Mouse (Mus musculus): ENCODE measurements around the gene Arsj.

The Arsj gene

GRCm38 (mm10) chr3:126402836-126403235 is 39.4 kb downstream of the Arsj start:
- peak; percentile 38 for DNase-seq (ENCODE audit: low spot score)

GRCm38 (mm10) chr3:126404199-126404598 is 40.7 kb downstream of the Arsj start:
- DNase-seq (ENCODE audit: low spot score), result no peak

- DNase-seq (ENCODE audit: low spot score), result no peak
These were observed 67.1 kb downstream of the Arsj start for GRCm38 (mm10) chr3:126430524-126431064.

- DNase-seq (ENCODE audit: low spot score), result no peak
These were observed 75.8 kb downstream of the Arsj start for GRCm38 (mm10) chr3:126439331-126439730.

GRCm38 (mm10) chr3:126449058-126449457 is 85.6 kb downstream of the Arsj start:
- no peak for DNase-seq (ENCODE audit: low spot score)

GRCm38 (mm10) chr3:126449515-126449914 is 86.0 kb downstream of the Arsj start:
- no peak for DNase-seq (ENCODE audit: low spot score)

GRCm38 (mm10) chr3:126455787-126456482 is 92.5 kb downstream of the Arsj start:
- no peak for DNase-seq (ENCODE audit: low spot score)

GRCm38 (mm10) chr3:126463119-126463815 is 99.8 kb downstream of the Arsj start:
- DNase-seq (ENCODE audit: low spot score), result no peak

- DNase-seq (ENCODE audit: low spot score), result no peak
These were observed 100.8 kb downstream of the Arsj start for GRCm38 (mm10) chr3:126464262-126464661.
